Mouse (Mus musculus): ENCODE measurements at regions not wholly inside any gene's neighbourhood (a gene's known extent, or its start where the extent isn't known, plus 50 kb on each side); places are given as distances from the start of the nearest gene placed in this dataset.

DNA sequence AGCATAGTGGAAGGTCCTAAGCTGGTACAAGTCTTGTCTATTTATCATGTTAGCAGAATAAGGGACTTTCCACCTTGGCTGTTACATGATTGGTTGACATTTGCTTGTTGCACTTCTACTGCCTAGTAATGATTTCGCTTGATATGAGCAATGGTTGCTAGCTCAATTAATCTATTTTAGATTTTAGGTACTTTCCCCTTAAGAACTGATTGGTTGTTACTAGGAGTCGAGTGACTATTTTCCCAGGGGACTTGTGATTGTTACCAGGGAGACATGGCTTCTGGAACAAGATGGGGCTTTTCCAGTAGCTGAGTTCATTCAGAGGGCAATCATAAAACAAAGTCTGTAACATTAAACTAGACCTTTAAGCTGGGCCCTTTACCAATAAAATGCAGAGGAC is 100.9 kb downstream of the Nup35 start:
- no peak for DNase-seq (ENCODE audit: low spot score)

GRCm38 (mm10) chr2:80724085-80724484 is 107.0 kb downstream of the Nup35 start:
- DNase-seq (ENCODE audit: low spot score) = no peak

DNA sequence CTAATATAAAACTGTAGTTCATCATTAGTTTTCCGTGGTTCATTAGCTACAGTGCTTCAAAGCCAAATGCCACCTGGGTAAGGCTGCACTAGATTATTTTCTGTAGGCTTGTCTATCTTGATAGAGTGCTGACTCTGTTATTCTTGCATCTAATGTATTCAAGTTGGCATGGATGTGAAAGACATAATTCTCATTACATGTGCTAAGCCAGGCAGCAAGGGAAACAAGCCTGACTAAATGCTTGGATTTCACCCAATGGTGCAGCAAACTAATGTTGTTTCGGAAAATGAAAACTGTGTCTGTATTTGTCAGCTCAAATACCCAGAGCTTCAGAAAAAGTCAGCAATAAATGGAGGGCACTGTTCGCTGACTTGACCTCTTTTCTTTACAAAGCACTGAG is 114.3 kb downstream of the Nup35 start:
- DNase-seq (ENCODE audit: low spot score) = no peak

- DNase-seq (ENCODE audit: low spot score) = no peak
These were observed 129.7 kb downstream of the Nup35 start for GRCm38 (mm10) chr2:80746737-80747136.

GRCm38 (mm10) chr2:80762013-80762612 is 145.1 kb downstream of the Nup35 start:
- DNase-seq (ENCODE audit: low spot score) = no peak

GRCm38 (mm10) chr2:80771176-80771575 is 154.1 kb downstream of the Nup35 start:
- DNase-seq (ENCODE audit: low spot score) = no peak

GRCm38 (mm10) chr2:80772455-80772854 is 155.4 kb downstream of the Nup35 start:
- no peak for DNase-seq (ENCODE audit: low spot score)

DNA sequence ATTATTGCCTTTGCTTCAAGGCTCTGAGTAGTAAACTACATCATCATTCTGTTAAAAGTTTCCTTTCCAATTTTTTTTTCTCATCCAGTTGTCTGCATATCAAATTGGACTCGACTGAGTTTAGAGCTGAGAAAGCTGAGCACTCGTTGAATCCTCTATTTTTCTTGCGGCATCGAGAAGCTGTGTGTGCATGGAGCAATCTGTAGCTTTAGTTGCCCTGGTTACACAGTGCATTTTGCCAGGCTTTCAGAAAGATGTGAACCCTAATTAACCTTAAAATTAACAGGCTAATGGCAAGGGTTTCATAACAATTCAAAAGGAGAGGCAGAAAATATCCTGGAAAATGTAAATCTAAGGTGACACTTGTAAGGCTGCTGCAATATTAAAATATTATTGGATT is 169.3 kb downstream of the Nup35 start:
- DNase-seq (ENCODE audit: low spot score) = no peak

GRCm38 (mm10) chr2:80793345-80794147 is 176.5 kb downstream of the Nup35 start:
- no peak for DNase-seq (ENCODE audit: low spot score)

DNA sequence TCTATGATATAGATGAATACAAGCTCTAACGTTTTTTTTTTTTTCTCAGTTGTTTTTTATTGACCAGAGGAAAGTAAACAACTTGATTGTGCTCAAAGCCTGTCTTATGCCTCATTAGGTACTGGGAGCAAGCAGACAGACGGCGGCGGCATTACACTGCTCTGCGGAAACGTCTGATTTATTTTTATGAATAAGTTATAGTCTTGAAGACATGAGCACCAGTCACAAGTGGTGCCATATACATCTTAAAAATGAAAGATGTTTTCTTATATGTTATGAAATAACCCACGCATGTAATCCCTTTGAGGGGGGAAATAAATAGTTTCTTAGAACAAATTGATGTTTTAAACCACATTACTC is 177.1 kb downstream of the Nup35 start:
- DNase-seq (ENCODE audit: low spot score) = no peak

DNA sequence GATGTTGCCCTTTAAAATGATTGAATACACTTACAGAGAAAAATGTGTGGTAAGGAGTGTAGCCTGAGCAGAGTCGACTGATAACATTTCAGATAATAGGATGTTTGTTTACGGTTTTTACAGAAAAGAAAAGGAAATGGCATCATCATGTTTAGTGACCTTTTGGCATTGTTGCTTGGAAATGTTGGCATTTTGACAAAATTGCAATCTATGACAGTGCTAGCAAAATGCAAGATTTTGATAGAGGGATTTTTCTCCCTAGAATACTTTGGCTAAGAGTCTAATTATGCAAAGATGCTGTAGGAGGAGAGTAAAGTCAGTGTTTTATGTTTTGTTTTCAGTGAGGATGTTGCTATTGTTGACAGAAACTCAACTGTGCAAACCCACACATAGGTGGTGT is 202.2 kb downstream of the Nup35 start:
- DNase-seq (ENCODE audit: low spot score) = no peak

DNA sequence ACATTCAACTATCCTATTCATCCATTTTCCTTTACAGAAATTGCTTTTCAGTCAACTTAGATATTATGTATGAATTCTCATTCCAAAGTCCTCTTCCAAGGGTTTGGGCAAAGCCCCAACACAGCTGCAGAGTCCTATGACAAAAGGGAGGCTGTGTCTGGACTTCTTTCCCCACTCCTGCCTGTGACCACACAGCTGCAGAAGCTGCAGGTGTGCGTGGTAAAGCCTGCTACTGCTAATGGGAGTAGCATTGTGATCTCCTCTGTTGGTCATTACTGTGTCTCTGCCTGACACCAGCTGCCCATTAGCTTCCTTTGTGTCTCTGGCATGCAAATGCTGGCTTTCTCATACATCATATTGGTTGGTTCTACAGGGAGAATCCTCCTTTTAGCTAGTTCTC is 234.0 kb downstream of the Nup35 start:
- DNase-seq (ENCODE audit: low spot score) = no peak

GRCm38 (mm10) chr2:80855214-80855613 is 238.2 kb downstream of the Nup35 start:
- peak; percentile 24 for DNase-seq (ENCODE audit: low spot score)

GRCm38 (mm10) chr2:80870046-80870445 is 253.0 kb downstream of the Nup35 start:
- DNase-seq (ENCODE audit: low spot score) = no peak

DNA sequence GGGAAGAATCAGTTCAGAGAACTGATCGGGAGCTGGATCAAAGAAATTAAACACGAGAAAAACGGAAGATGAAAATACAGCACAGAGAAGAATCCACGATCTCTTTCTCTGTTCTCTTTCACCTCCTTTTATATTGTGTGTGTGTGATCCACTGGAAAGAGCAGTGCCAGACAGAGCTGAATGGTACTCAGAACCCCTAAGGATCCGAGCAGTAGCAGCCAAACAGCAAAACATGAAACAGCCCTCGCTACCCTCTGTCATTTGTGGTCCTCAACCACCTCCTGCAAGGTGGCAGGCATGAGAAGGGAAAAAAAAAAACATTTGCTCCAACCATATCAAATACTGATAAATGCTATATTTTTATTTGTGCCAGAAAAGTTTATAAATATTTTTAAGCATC is 253.4 kb downstream of the Nup35 start:
- no peak for DNase-seq (ENCODE audit: low spot score)

DNA sequence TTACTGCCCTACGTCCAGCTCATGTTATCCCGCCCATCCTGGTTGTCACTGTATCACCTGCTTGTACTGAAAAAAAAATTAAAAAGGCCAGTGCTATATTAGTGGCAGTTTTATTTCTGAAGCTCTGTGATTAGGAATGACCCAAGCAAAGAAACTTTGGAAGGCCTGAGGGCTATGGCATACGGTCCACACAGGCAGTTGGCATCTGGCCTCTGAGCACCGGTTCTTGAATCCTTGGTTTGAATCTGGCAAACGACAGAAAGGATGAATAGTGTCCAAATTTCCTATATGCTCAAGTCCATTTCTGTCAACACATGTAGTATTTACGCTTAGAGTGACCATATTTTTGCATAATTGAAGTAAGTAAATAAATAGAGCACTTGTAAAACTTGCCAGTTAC is 254.3 kb downstream of the Nup35 start:
- no peak for DNase-seq (ENCODE audit: low spot score)

DNA sequence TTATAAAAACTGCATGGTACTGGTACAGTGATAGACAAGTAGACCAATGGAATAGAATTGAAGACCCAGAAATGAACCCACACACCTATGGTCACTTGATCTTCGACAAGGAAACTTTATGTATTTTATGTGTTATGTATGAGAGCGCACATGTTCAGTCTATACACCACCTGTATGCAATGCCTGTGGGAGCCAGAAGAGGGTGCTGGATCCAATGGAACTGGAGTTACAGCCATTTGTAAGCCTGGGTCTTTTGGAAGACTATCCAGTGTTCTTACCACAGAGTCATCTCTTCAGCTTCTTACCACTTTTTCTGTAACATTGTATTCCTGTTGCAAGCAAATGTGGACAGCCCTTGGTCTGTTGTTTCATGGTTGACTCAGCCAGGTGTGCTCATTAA is 261.4 kb downstream of the Nup35 start:
- DNase-seq (ENCODE audit: low spot score) = no peak

DNA sequence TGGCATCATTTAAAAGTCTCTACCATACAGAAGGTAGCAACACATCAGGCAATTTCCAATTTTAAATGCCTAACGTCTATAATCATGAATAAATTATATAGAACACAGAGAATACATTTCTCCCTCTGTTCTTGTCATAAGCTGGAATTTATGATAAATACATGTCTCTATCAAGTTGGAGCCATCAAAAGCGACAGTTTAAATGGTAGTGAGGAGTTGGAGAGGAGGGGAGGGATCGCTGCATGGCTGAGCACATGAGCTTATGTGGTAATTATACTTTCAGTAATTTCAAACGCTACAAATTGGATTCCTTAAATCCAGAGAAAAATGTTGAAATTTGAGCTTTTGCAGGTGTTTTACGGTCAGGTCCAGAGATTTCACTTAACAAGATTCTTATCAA is 267.2 kb downstream of the Nup35 start:
- no peak for DNase-seq (ENCODE audit: low spot score)

- DNase-seq (ENCODE audit: low spot score) = no peak
These were observed 285.0 kb downstream of the Nup35 start for GRCm38 (mm10) chr2:80902050-80902449.

- DNase-seq (ENCODE audit: low spot score) = no peak
These were observed 296.4 kb downstream of the Nup35 start for GRCm38 (mm10) chr2:80913478-80913877.

DNA sequence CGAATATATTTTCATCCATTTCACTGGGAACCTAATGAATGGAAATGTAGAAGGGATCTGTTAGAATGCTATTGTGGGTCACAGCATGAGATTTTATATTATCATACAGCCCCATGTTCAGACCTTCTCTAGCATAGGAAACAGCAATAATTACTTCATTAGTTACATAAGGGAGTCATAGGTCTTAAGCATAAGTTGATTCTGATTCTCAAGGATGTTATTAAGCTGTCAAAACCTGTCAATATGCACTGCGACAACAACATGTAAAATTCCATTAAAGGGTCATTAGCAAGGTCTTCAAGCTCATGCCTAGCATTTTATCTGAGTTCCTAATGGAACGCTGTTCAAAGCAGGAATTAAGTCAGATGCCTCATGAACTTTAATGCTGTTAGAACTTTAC is 328.5 kb downstream of the Nup35 start:
- DNase-seq (ENCODE audit: low spot score) = no peak

DNA sequence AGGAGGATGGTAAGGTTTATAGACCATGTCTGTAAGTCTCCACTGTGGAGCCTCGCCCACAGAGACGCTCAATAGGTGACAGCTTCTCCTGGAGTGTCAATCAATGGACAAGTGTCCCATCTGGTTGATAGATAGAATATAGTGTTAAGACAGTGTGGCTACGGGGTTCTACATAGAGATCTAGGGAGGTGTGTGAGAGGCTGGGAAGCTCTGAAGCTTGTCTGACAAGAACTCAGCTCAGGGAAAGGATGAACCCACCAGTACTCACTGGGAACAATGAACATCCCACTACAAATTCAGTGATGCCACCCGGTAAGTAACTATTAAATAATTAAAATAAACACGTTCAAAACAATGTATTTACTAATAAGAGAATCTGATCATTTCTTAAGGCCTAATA is 349.7 kb downstream of the Nup35 start:
- DNase-seq (ENCODE audit: low spot score) = no peak

GRCm38 (mm10) chr2:80967260-80967659 is 350.2 kb downstream of the Nup35 start:
- no peak for DNase-seq (ENCODE audit: low spot score)

DNA sequence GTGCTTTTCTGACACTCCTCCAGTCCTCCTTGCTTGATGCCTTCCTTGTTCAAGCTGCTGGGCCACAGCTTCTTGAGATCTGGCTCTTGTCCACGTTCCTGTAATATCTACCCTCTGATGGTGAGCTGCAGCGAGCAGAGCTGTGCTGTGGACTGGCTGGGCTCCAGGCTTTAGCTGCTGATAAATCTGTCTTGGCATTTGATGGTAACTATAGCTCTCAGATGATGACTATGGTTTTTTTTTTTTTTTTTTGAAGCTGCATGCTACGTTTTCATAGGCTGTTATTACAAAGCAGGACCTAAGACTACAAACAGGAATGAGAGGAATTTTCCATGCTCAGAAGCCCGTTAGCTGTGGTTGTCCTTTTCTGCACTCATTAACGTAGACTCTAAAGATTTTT is 352.3 kb downstream of the Nup35 start:
- peak; percentile 37 for DNase-seq (ENCODE audit: low spot score)
